Mouse (Mus musculus): ENCODE measurements around the gene Mus81. TPM values are rescaled to one million over a fixed set of nuclear protein-coding genes. Genes with fewer than 3 reads are reported as not detected.

Gene Mus81
- polyA plus RNA-seq, 1 experiment from 2014 or later = 35.5 TPM

Other genes with a start within 250 kb of the Mus81 start
- gene Pacs1, start 215.3 kb downstream of the Mus81 start, polyA plus RNA-seq (2015; fragmentation: Nextera tagmentation; extraction: Ambion mirVana) = 19.9 and 23.7 TPM in 2 replicates
- 291 and 302 TPM in 2 replicates for gene Sf3b2, start 192.9 kb downstream of the Mus81 start, polyA plus RNA-seq (2015; fragmentation: Nextera tagmentation; extraction: Ambion mirVana)
- 4.7 and 5.5 TPM in 2 replicates for gene Gal3st3, start 190.1 kb downstream of the Mus81 start, polyA plus RNA-seq (2015; fragmentation: Nextera tagmentation; extraction: Ambion mirVana)
- gene Catsper1, start 152.7 kb downstream of the Mus81 start, polyA plus RNA-seq (2015; fragmentation: Nextera tagmentation; extraction: Ambion mirVana) = not detected in 2 replicates
- gene Cst6, start 138.8 kb downstream of the Mus81 start, polyA plus RNA-seq (2015; fragmentation: Nextera tagmentation; extraction: Ambion mirVana) = 40.0 and 50.9 TPM in 2 replicates
- gene Eif1ad, start 121.7 kb downstream of the Mus81 start, polyA plus RNA-seq (2015; fragmentation: Nextera tagmentation; extraction: Ambion mirVana) = 57.3 and 60.1 TPM in 2 replicates
- gene Banf1, start 121.2 kb downstream of the Mus81 start, polyA plus RNA-seq (2015; fragmentation: Nextera tagmentation; extraction: Ambion mirVana) = 372 and 374 TPM in 2 replicates
- 67.0 and 72.1 TPM in 2 replicates for gene Sart1, start 99.7 kb downstream of the Mus81 start, polyA plus RNA-seq (2015; fragmentation: Nextera tagmentation; extraction: Ambion mirVana)
- gene Tsga10ip, start 85.9 kb downstream of the Mus81 start, polyA plus RNA-seq (2015; fragmentation: Nextera tagmentation; extraction: Ambion mirVana) = 0.42 TPM in 1 of 2 replicates, not detected in the other
- gene Drap1, start 63.4 kb downstream of the Mus81 start, polyA plus RNA-seq (2015; fragmentation: Nextera tagmentation; extraction: Ambion mirVana) = 254 and 257 TPM in 2 replicates
- gene AI837181, start 63.3 kb downstream of the Mus81 start, polyA plus RNA-seq (2015; fragmentation: Nextera tagmentation; extraction: Ambion mirVana) = 68.6 and 69.9 TPM in 2 replicates
- not detected in 2 replicates for gene Fosl1, start 40.9 kb downstream of the Mus81 start, polyA plus RNA-seq (2015; fragmentation: Nextera tagmentation; extraction: Ambion mirVana)
- gene Ccdc85b, start 30.5 kb downstream of the Mus81 start, polyA plus RNA-seq (2015; fragmentation: Nextera tagmentation; extraction: Ambion mirVana) = 6.6 and 6.9 TPM in 2 replicates
- 99.3 and 105 TPM in 2 replicates for gene Fibp, start 27.8 kb downstream of the Mus81 start, polyA plus RNA-seq (2015; fragmentation: Nextera tagmentation; extraction: Ambion mirVana)
- gene Ctsw, start 19.9 kb downstream of the Mus81 start, polyA plus RNA-seq (2015; fragmentation: Nextera tagmentation; extraction: Ambion mirVana) = 0.82 and 1.7 TPM in 2 replicates
- gene Efemp2, start 14.4 kb downstream of the Mus81 start, polyA plus RNA-seq (2015; fragmentation: Nextera tagmentation; extraction: Ambion mirVana) = 221 and 223 TPM in 2 replicates
- gene Cfl1, start 2.1 kb upstream of the Mus81 start, polyA plus RNA-seq (2015; fragmentation: Nextera tagmentation; extraction: Ambion mirVana) = 2,209 and 2,356 TPM in 2 replicates
- gene 1700020D05Rik, start 15.4 kb upstream of the Mus81 start, polyA plus RNA-seq (2015; fragmentation: Nextera tagmentation; extraction: Ambion mirVana) = not detected in 2 replicates
- gene Snx32, start 22.1 kb upstream of the Mus81 start, polyA plus RNA-seq (2015; fragmentation: Nextera tagmentation; extraction: Ambion mirVana) = 9.4 and 10.3 TPM in 2 replicates
- 30.1 and 30.3 TPM in 2 replicates for gene Ovol1, start 72.2 kb upstream of the Mus81 start, polyA plus RNA-seq (2015; fragmentation: Nextera tagmentation; extraction: Ambion mirVana)
- 4.3 and 4.4 TPM in 2 replicates for gene Ap5b1, start 79.6 kb upstream of the Mus81 start, polyA plus RNA-seq (2015; fragmentation: Nextera tagmentation; extraction: Ambion mirVana)
- gene Rnaseh2c, start 113.5 kb upstream of the Mus81 start, polyA plus RNA-seq (2015; fragmentation: Nextera tagmentation; extraction: Ambion mirVana) = 115 and 116 TPM in 2 replicates
- gene Kat5, start 121.8 kb upstream of the Mus81 start, polyA plus RNA-seq (2015; fragmentation: Nextera tagmentation; extraction: Ambion mirVana) = 43.3 and 48.7 TPM in 2 replicates
- gene Rela, start 149.1 kb upstream of the Mus81 start, polyA plus RNA-seq (2015; fragmentation: Nextera tagmentation; extraction: Ambion mirVana) = 57.3 and 62.0 TPM in 2 replicates
- gene Sipa1, start 175.3 kb upstream of the Mus81 start, polyA plus RNA-seq (2015; fragmentation: Nextera tagmentation; extraction: Ambion mirVana) = 31.1 and 31.2 TPM in 2 replicates
- gene Map3k11, start 200.3 kb upstream of the Mus81 start, polyA plus RNA-seq (2015; fragmentation: Nextera tagmentation; extraction: Ambion mirVana) = 22.7 and 24.9 TPM in 2 replicates
- gene Pcnx3, start 200.5 kb upstream of the Mus81 start, polyA plus RNA-seq (2015; fragmentation: Nextera tagmentation; extraction: Ambion mirVana) = 18.5 and 20.9 TPM in 2 replicates
- 3.1 and 4.4 TPM in 2 replicates for gene Kcnk7, start 216.0 kb upstream of the Mus81 start, polyA plus RNA-seq (2015; fragmentation: Nextera tagmentation; extraction: Ambion mirVana)
- gene Ehbp1l1, start 237.9 kb upstream of the Mus81 start, polyA plus RNA-seq (2015; fragmentation: Nextera tagmentation; extraction: Ambion mirVana) = 28.9 and 48.5 TPM in 2 replicates
- gene Fam89b, start 241.3 kb upstream of the Mus81 start, polyA plus RNA-seq (2015; fragmentation: Nextera tagmentation; extraction: Ambion mirVana) = 101 and 107 TPM in 2 replicates